In genomic region chr12:69253806-69254205, GRCm38 (mm10) we compare ENCODE assay signal across 25 mouse cellular contexts. TPM values are rescaled to one million over a fixed set of nuclear protein-coding genes. Genes with fewer than 3 reads are reported as not detected.
"Had no signal": no experiment of that assay in that cellular context is flagged by ENCODE, and none has a peak within 500 bp of the region (broad histone marks: within the 10 kb centered on the region; RNA-seq: fewer than 3 reads in every experiment).

No protein-coding gene starts in this region.

- H3K4me2 ChIP-seq: heart, embryonic 12.5 days; hindbrain, embryonic 13.5 days; hindbrain, embryonic 15.5 days; limb, embryonic 13.5 days; limb, embryonic 15.5 days; liver, embryonic 11.5 days; liver, embryonic 13.5 days; liver, embryonic 15.5 days had no signal

- H3K9me3 ChIP-seq: heart, embryonic 10.5 days; heart, embryonic 12.5 days; hindbrain, embryonic 13.5 days; hindbrain, embryonic 15.5 days; limb, embryonic 13.5 days; limb, embryonic 15.5 days; liver, embryonic 13.5 days; liver, embryonic 15.5 days had no signal

- DNase-seq: gastrocnemius, postnatal 14 days; gastrocnemius, postnatal 36 days; heart, adult 18-20 months; heart, postnatal 10 days; heart, postnatal 36 days; kidney, adult 18-20 months; kidney, adult 8-10 months; kidney, postnatal 10 days; kidney, postnatal 25 days; kidney, postnatal 4 days; layer of hippocampus, adult 9-11 months; layer of hippocampus, postnatal 36 days; left cerebral cortex, postnatal 4 days; liver, embryonic 13.5 days had no signal

- H3K36me3 ChIP-seq: heart, embryonic 10.5 days; heart, embryonic 12.5 days; hindbrain, embryonic 13.5 days; hindbrain, embryonic 15.5 days; limb, embryonic 13.5 days; limb, embryonic 15.5 days; liver, embryonic 13.5 days; liver, embryonic 15.5 days had no signal

- H3K4me1 ChIP-seq: hindbrain, embryonic 13.5 days; hindbrain, embryonic 15.5 days; limb, embryonic 13.5 days; limb, embryonic 15.5 days had no signal

- ATAC-seq: hindbrain, postnatal 0 days; intestine, postnatal 0 days had no signal

- H3K4me3 ChIP-seq: heart, embryonic 10.5 days; heart, embryonic 12.5 days; hindbrain, embryonic 13.5 days; hindbrain, embryonic 15.5 days; limb, embryonic 13.5 days; limb, embryonic 15.5 days; liver, embryonic 13.5 days; liver, embryonic 15.5 days had no signal

- H3K27ac ChIP-seq: heart, embryonic 10.5 days; hindbrain, embryonic 13.5 days; hindbrain, embryonic 15.5 days; hindbrain, postnatal 0 days; limb, embryonic 13.5 days; limb, embryonic 15.5 days; liver, embryonic 13.5 days; liver, embryonic 15.5 days had no signal

- H3K9ac ChIP-seq: heart, embryonic 12.5 days; hindbrain, embryonic 13.5 days; hindbrain, embryonic 15.5 days; limb, embryonic 13.5 days; limb, embryonic 15.5 days; liver, embryonic 13.5 days; liver, embryonic 15.5 days had no signal

- H3K27me3 ChIP-seq: heart, embryonic 12.5 days; hindbrain, embryonic 13.5 days; hindbrain, embryonic 15.5 days; limb, embryonic 13.5 days; limb, embryonic 15.5 days; liver, embryonic 13.5 days; liver, embryonic 15.5 days had no signal

RNA-seq across cellular contexts. Expression of gene Gm49384, which starts 49.7 kb away (rescaled TPM):
- total RNA-seq: hindbrain, postnatal 0 days had no signal
- polyA plus RNA-seq: gonadal fat pad, adult 2 months had no signal
